19 mouse cellular contexts compared by ENCODE assay signal in the genomic region with DNA sequence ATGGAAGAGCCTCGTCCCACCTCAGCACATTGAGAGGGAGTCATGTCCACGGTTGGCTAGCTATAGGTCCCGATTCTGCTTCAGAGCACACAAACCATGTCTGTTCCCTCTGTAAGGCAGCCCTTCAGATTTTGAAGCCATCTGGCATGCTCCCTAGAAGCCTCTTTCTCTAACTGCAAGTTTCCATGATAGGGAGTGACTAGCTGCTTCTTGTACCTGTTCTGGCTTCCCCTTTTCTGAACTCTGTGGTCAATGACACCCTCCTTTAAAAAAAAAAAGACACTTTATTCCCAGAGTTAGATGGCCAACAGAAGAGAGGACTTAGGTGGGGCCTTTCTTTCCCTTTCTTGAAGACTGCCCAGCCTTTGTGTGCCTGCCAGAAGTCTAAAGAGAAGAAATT.
"Had no signal": no experiment of that assay in that cellular context is flagged by ENCODE, and none has a peak within 500 bp of the region (broad histone marks: within the 10 kb centered on the region; RNA-seq: fewer than 3 reads in every experiment).

No protein-coding gene starts in this region.

- H3K4me1 ChIP-seq: liver, embryonic 13.5 days; liver, embryonic 15.5 days had no signal

- DNase-seq: liver, embryonic 13.5 days; liver, postnatal 0 days; lung, adult 2 months; lung, postnatal 10 days; lung, postnatal 4 days; midbrain, embryonic 14.5 days; right cerebral cortex, postnatal 14 days; thymus, adult 18-20 months; thymus, postnatal 14 days; thymus, postnatal 36 days had no signal

- ATAC-seq: liver, postnatal 0 days; midbrain, embryonic 16.5 days had no signal

- H3K27ac ChIP-seq: liver, embryonic 13.5 days; liver, embryonic 15.5 days; lung, embryonic 15.5 days; midbrain, embryonic 10.5 days; midbrain, embryonic 12.5 days; neural tube, embryonic 13.5 days; neural tube, embryonic 15.5 days; stomach, embryonic 15.5 days had no signal

- H3K4me2 ChIP-seq: liver, embryonic 13.5 days; liver, embryonic 15.5 days; lung, embryonic 15.5 days; midbrain, embryonic 12.5 days; neural tube, embryonic 13.5 days; neural tube, embryonic 15.5 days; stomach, embryonic 15.5 days had no signal

- H3K9ac ChIP-seq: liver, embryonic 13.5 days; liver, embryonic 15.5 days; liver, postnatal 0 days; lung, embryonic 15.5 days; midbrain, embryonic 12.5 days; neural tube, embryonic 13.5 days; neural tube, embryonic 15.5 days; stomach, embryonic 15.5 days had no signal

- H3K27me3 ChIP-seq: liver, embryonic 13.5 days; liver, embryonic 15.5 days; lung, embryonic 15.5 days; neural tube, embryonic 13.5 days; neural tube, embryonic 15.5 days; stomach, embryonic 15.5 days had no signal

- H3K4me3 ChIP-seq: liver, embryonic 13.5 days; liver, embryonic 15.5 days; lung, embryonic 15.5 days; midbrain, embryonic 10.5 days; midbrain, embryonic 12.5 days; myocyte; neural tube, embryonic 13.5 days; neural tube, embryonic 15.5 days; stomach, embryonic 15.5 days had no signal

- H3K36me3 ChIP-seq: liver, embryonic 13.5 days; liver, embryonic 15.5 days; lung, embryonic 15.5 days; midbrain, embryonic 10.5 days; midbrain, embryonic 12.5 days; neural tube, embryonic 13.5 days; neural tube, embryonic 15.5 days; stomach, embryonic 15.5 days had no signal

- H3K9me3 ChIP-seq: liver, embryonic 13.5 days; liver, embryonic 15.5 days; lung, embryonic 15.5 days; midbrain, embryonic 10.5 days; midbrain, embryonic 12.5 days; neural tube, embryonic 13.5 days; neural tube, embryonic 15.5 days; stomach, embryonic 15.5 days had no signal
